Mouse (Mus musculus): ENCODE results near the gene Cnih3. TPM values are rescaled to one million over a fixed set of nuclear protein-coding genes. Genes with fewer than 3 reads are reported as not detected.

Cnih3 gene
- polyA plus RNA-seq, 1 experiment from 2014 or later, result not detected

DNA sequence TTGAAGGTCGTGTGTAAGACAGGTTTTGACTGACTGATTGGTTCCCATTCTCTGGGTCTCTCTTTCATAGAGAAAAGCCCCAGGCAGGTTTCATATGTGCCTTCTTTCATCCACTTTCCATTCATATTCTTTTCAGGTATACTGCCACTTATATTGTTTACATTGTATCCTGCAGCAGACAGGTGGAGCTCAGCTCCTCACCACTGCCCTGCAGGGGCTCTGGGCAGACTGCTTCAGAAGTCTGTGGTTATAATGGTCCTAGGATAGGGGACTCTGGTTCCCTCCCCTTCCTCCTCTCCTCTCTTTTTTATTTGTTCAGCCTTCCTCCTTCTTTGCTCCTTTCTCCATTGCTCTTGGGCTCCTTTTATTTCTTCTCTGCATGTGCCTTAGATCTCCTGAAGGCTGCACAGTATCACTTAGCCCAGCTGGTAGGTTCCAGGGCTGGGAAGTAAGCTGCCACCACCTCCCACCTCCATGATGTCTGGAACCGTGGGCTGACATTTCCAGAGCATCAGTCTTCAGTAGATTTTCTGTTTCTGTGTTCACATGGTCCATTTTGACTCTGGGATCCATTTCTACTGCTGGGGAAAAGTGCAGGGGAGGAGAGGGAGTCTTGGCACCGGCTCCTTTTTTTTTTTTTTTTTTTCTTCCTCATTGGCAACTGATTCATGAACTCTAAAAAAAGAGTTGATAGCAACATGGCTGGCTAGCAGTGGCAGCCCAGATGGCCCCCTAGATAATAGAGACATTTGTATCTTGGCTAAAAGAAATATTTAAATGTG lies 16.6 kb downstream of the Cnih3 start:
- H3K36me3 ChIP-seq (ENCODE audit: inconsistent target), result no peaks in the 10 kb centered on the region
- H3K4me3 ChIP-seq (ENCODE audit: inconsistent target), result no peak overlapping the region
- H3K79me2 ChIP-seq (ENCODE audit: inconsistent target), result no peaks in the 10 kb centered on the region
- WGBS (ENCODE audit: missing documents), result 24% methylated on average over 3 of the region's 3 CpGs
- no peak overlapping the region for H3K27ac ChIP-seq

- Histone ChIP-seq H3K27ac (no peak overlapping the region), H3K79me2 (ENCODE audit: inconsistent target) (no peaks in the 10 kb centered on the region), H3K36me3 (ENCODE audit: inconsistent target) (no peaks in the 10 kb centered on the region), H3K4me3 (ENCODE audit: inconsistent target) (no peak overlapping the region)
- 76% methylated on average over 3 of the region's 3 CpGs for WGBS (ENCODE audit: missing documents)
Observed at GRCm38 (mm10) chr1:181370370-181370769, 17.9 kb downstream of the Cnih3 start.

DNA sequence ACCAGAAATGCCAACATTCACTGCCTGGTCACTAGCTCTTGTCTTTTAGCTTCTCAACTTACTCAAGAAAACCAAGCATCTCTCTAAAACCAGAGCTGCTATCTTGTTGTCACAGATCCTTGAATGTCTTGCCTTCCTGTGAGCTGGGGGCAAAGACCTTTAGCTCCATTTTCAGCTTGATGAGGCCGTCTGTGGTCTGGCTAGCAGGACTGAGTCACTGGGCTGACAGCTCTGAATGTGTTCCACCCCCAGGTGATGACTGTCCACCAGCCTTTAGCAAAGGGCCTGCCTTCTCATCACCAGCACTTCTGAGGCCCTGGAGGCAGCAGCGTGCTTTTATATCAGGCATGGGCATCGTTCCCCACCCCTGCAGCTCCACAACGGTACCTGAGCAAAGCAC lies 18.8 kb downstream of the Cnih3 start:
- no peak overlapping the region for H3K27ac ChIP-seq
- H3K36me3 ChIP-seq (ENCODE audit: inconsistent target), result no peaks in the 10 kb centered on the region
- 78% methylated on average over 4 of the region's 4 CpGs for WGBS (ENCODE audit: missing documents)
- no peaks in the 10 kb centered on the region for H3K79me2 ChIP-seq (ENCODE audit: inconsistent target)
- H3K4me3 ChIP-seq (ENCODE audit: inconsistent target), result no peak overlapping the region

- Histone ChIP-seq H3K27ac (no peak overlapping the region), H3K4me3 (ENCODE audit: inconsistent target) (no peak overlapping the region), H3K36me3 (ENCODE audit: inconsistent target) (no peaks in the 10 kb centered on the region), H3K79me2 (ENCODE audit: inconsistent target) (no peaks in the 10 kb centered on the region)
- WGBS (ENCODE audit: missing documents), result 2% methylated on average over 6 of the region's 6 CpGs
Observed at GRCm38 (mm10) chr1:181372306-181372705, 19.9 kb downstream of the Cnih3 start.

- Histone ChIP-seq H3K79me2 (ENCODE audit: inconsistent target) (no peaks in the 10 kb centered on the region), H3K4me3 (ENCODE audit: inconsistent target) (no peak overlapping the region), H3K27ac (no peak overlapping the region), H3K36me3 (ENCODE audit: inconsistent target) (no peaks in the 10 kb centered on the region)
- 95% methylated on average over 9 of the region's 9 CpGs for whole genome bisulfite sequencing (ENCODE audit: missing documents)
Observed at GRCm38 (mm10) chr1:181374627-181375374, 22.4 kb downstream of the Cnih3 start.

- H3K36me3 ChIP-seq (ENCODE audit: inconsistent target), result no peaks in the 10 kb centered on the region
- H3K79me2 ChIP-seq (ENCODE audit: inconsistent target), result no peaks in the 10 kb centered on the region
- H3K4me3 ChIP-seq (ENCODE audit: inconsistent target), result no peak overlapping the region
- no peak overlapping the region for H3K27ac ChIP-seq
- WGBS (ENCODE audit: missing documents), result 57% methylated on average over 8 of the region's 8 CpGs
Observed at GRCm38 (mm10) chr1:181376431-181376830, 24.0 kb downstream of the Cnih3 start.

DNA sequence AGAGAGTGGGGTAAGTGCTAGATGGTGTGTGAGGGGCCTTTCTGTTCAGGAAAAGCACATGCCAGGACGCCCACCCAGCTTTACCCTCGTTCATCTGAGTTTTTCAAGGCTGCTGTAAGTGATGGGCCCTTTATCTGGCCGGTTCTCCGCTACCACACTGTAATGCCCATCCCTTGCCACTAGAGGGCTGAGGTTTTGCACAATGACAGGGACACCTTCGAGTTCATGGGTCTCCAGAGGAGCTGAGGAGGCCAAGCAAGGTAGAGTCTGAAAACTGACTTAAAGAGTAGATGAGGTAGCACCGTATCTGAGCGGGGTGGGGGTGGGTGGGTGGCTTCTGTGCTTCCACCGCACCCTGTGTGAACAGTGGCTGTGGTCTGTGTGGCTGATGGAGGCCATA lies 27.2 kb downstream of the Cnih3 start:
- no peak overlapping the region for H3K27ac ChIP-seq
- H3K4me3 ChIP-seq (ENCODE audit: inconsistent target), result no peak overlapping the region
- H3K79me2 ChIP-seq (ENCODE audit: inconsistent target), result no peaks in the 10 kb centered on the region
- WGBS (ENCODE audit: missing documents), result 57% methylated on average over 8 of the region's 8 CpGs
- no peaks in the 10 kb centered on the region for H3K36me3 ChIP-seq (ENCODE audit: inconsistent target)

GRCm38 (mm10) chr1:181381410-181382010 lies 29.1 kb downstream of the Cnih3 start:
- 95% methylated on average over 12 of the region's 12 CpGs for WGBS (ENCODE audit: missing documents)
- no peak overlapping the region for H3K4me3 ChIP-seq (ENCODE audit: inconsistent target)
- no peaks in the 10 kb centered on the region for H3K36me3 ChIP-seq (ENCODE audit: inconsistent target)
- H3K27ac ChIP-seq, result no peak overlapping the region
- H3K79me2 ChIP-seq (ENCODE audit: inconsistent target), result no peaks in the 10 kb centered on the region

GRCm38 (mm10) chr1:181389264-181389663 lies 36.8 kb downstream of the Cnih3 start:
- H3K4me3 ChIP-seq (ENCODE audit: inconsistent target), result no peak overlapping the region
- no peaks in the 10 kb centered on the region for H3K79me2 ChIP-seq (ENCODE audit: inconsistent target)
- 87% methylated on average over 2 of the region's 2 CpGs for WGBS (ENCODE audit: missing documents)
- H3K27ac ChIP-seq, result no peak overlapping the region
- no peaks in the 10 kb centered on the region for H3K36me3 ChIP-seq (ENCODE audit: inconsistent target)

GRCm38 (mm10) chr1:181392489-181392888 lies 40.1 kb downstream of the Cnih3 start:
- Histone ChIP-seq H3K36me3 (ENCODE audit: inconsistent target) (no peaks in the 10 kb centered on the region), H3K27ac (no peak overlapping the region), H3K4me3 (ENCODE audit: inconsistent target) (no peak overlapping the region), H3K79me2 (ENCODE audit: inconsistent target) (no peaks in the 10 kb centered on the region)
- WGBS (ENCODE audit: missing documents), result 86% methylated on average over 1 of the region's 2 CpGs

DNA sequence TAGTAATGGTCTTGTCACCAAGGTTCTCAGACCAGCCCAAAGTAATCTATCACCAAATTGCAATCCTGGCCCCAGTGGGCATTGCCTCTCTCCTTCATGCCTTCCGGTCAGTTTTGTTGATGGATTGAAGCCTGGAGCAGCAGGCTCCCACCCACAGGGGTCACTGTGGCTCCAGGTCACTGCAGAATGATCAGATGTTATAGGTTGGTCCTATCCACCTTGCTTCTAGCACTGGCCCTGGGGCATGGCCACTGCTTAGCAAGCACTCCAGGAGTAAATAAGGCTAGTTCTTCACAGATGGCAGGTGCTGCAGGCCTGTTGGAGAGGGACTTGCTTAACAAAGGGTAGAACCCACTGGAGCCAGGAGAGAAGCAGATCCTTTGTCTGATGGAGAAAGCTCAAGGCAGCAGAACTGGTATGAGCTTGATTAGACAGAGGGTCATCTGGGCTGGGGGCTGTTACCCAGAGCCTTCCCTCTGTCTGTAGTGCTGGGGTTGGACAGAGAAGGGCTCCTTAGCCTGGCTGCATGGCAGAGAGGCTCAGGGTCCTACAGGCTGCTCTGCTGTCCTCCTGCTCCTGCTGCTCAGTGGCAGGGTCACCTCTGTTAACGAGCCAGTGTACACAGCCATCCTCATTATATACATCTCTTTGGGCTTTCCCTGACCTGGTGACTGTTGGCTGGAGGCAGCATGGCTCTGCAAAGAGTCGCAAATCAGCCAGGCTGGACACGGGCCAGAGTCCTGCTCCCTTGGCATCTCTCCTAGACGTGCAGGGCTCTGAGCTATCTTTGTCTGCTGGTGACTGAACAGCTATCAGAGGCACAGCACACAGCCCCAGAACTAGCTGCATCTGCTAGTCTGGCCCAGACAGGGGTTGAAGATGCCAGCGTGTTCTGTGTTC lies 41.1 kb downstream of the Cnih3 start:
- WGBS (ENCODE audit: missing documents), result 68% methylated on average over 6 of the region's 6 CpGs
- Histone ChIP-seq H3K4me3 (ENCODE audit: inconsistent target) (no peak overlapping the region), H3K79me2 (ENCODE audit: inconsistent target) (no peaks in the 10 kb centered on the region), H3K36me3 (ENCODE audit: inconsistent target) (no peaks in the 10 kb centered on the region), H3K27ac (no peak overlapping the region)

- Histone ChIP-seq H3K4me3 (ENCODE audit: inconsistent target) (no peak overlapping the region), H3K36me3 (ENCODE audit: inconsistent target) (no peaks in the 10 kb centered on the region), H3K27ac (no peak overlapping the region), H3K79me2 (ENCODE audit: inconsistent target) (no peaks in the 10 kb centered on the region)
- 48% methylated on average over 6 of the region's 6 CpGs for WGBS (ENCODE audit: missing documents)
Observed at GRCm38 (mm10) chr1:181395234-181395828, 42.9 kb downstream of the Cnih3 start.

GRCm38 (mm10) chr1:181399179-181399578 lies 46.8 kb downstream of the Cnih3 start:
- WGBS (ENCODE audit: missing documents), result 95% methylated on average over 3 of the region's 3 CpGs
- Histone ChIP-seq H3K36me3 (ENCODE audit: inconsistent target) (no peaks in the 10 kb centered on the region), H3K27ac (no peak overlapping the region), H3K79me2 (ENCODE audit: inconsistent target) (no peaks in the 10 kb centered on the region), H3K4me3 (ENCODE audit: inconsistent target) (no peak overlapping the region)

- no peak overlapping the region for H3K27ac ChIP-seq
- WGBS (ENCODE audit: missing documents), result 96% methylated on average over 7 of the region's 7 CpGs
- H3K4me3 ChIP-seq (ENCODE audit: inconsistent target), result no peak overlapping the region
- no peaks in the 10 kb centered on the region for H3K36me3 ChIP-seq (ENCODE audit: inconsistent target)
- H3K79me2 ChIP-seq (ENCODE audit: inconsistent target), result no peaks in the 10 kb centered on the region
Observed at GRCm38 (mm10) chr1:181403056-181403455, 50.6 kb downstream of the Cnih3 start.
